Mouse (Mus musculus) stomach, postnatal 0 days (tissue): ENCODE measurements around the gene Unc13a.

Experiments used
- CTCF ChIP-seq: IDR thresholded peaks from 2 replicates; pipeline ENCODE4 v1.5.1; 2016; ENCODE audit warnings: antibody characterized with exemption, low read depth, mild to moderate bottlenecking, moderate library complexity
- EP300 ChIP-seq: optimal IDR thresholded peaks from 2 replicates; pipeline ENCODE3; 2016; ENCODE audit warnings: antibody characterized with exemption

DNA sequence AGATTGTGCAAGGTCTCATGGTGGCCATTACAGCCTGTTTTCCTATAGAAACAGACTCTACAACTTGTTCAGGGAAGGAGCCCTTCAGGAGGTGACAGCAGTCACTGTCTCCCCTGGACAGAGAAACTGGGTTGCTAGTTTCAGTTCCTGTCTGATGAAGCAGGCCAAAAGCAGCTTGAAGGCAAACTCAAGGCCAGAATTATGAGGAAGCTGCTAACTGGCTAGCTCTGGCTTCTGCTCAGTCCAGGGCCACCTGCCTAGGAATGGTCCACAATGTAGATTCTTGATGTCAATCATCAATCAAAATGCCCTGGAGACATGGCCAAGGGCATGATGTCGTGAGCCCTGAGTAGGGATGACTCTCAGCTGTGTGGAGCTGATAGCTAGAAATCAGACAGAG, 46.5 kb downstream of the Unc13a start:
- TF ChIP-seq EP300 (no peak), CTCF (no peak)
